Mouse (Mus musculus) mammary gland, adult 2 months (tissue): Measurements from ENCODE around the gene Inppl1. TPM values are rescaled to one million over a fixed set of nuclear protein-coding genes. Genes with fewer than 3 reads are reported as not detected.

Experiments
- polyA plus RNA-seq: library from polyadenylated mRNA; depleted of rRNA; stranded (reverse); fragments of >200 nt; gene quantifications from 2 replicates; pipeline ENCODE4 v1.2.3, GENCODE M21; 2012; ENCODE audit warnings: low replicate concordance; rRNA removed

Inppl1 gene
- polyA plus RNA-seq: 117 and 153 TPM in 2 replicates

DNA sequence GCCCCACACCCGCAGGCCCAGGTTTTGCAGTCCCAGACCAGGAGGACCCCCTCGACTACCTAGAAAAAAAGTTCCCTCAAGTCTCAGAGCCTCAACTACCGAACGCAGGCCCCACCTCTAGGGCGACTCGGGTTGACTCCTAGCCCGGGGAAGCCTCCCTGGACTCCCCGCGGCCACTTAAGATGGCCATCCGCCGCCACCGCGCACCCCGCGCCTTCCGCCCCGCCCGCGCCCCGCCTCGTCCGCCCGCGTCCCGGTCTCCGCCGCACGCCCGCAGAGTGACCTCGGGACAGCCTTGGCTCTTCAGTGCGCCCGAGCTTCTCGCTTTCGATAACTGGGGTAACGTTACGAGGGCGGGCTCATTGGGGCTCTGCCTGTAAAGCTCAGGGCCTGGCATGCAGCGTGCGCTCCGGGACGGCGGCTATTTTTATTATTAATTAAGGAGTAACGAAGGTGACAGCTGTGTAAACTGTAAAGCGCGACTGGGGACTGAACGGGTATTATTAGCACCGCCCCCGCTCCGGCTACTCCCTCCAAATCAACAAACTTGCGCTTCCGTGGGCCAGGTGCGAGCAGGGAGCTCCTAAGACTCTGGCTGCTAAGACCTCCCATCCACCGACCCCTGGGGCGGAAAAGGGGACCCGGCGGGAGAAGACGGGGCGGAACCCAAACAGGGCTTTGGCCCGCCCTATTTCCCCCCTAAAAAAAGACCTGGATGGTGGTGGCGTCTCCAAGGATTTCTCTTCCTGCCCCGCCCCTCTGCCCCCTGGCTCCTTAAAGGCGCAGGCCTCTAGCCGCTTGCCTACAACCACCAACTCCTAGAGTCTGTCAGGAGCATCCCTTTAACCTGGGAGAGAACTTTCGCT lies at the start of gene Inppl1:
Gene Inppl1, minus strand, starts transcription at position 624 of the 866 bp plus-strand sequence.

DNA sequence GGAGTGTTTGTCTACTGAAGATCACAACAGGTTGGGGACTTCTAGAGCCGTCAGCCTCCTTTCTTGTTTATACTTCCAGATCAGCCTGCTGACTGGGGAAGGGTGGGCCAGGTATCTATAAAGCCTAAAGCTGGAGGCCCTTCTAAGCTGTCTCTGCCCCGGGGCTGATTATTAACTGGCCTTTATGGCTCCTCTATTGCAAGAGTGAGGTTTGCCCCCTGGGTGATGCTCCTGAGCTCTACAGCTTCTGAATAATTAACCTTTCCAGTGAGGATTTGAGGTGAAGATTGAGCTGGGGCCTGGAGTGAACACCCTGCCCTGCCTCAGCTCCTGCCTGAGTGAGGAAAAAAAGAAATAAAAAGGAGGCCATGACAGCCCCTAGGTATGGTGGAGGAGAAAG lies 32.6 kb upstream of the Inppl1 start, which contains the start of gene Folr1:
Gene Folr1, minus strand, starts transcription at position 160 of the 400 bp plus-strand sequence.

DNA sequence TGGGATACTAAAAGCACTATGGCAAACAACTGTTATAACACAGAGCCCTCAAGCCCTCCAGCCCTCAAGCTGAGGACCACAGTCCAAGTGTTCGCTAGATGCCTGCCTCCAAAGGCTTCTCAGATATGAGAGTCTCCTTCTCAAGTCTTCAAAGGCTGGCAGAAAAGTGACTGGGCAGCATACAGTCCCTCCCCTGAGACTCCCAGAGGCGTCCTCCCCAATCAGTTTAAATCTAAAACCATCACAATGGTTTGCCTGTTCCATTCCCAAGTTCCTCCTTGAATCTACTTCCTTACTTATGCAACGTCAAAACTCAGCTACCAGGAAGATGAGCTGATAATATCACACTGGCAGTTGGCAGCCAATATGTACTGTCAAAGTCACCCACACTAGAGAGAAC lies 25.4 kb upstream of the Inppl1 start, which contains the start of gene Anapc15:
Gene Anapc15, plus strand, starts transcription at position 301 of the 400 bp plus-strand sequence.

DNA sequence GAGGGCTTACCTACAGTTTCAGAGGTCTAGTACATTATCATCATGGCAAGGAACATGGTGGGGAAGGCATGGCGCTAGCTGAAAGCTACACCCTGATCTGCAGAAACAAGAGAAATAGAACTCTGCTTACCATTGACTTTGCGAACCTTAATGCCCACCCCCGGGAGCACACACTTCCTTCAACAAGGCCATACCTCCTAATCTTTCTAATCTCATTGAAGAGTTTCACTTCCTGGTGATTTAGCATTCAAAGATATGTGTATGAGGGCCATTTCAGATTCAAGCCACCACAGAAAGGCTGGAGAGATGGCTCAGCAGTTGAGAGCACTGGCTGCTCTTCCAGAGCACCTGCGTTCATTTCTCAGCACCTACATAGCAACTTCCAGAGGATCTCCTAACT lies 19.1 kb upstream of the Inppl1 start, which contains the start of gene Folr2:
Gene Folr2, minus strand, starts transcription at position 101 of the 400 bp plus-strand sequence.

DNA sequence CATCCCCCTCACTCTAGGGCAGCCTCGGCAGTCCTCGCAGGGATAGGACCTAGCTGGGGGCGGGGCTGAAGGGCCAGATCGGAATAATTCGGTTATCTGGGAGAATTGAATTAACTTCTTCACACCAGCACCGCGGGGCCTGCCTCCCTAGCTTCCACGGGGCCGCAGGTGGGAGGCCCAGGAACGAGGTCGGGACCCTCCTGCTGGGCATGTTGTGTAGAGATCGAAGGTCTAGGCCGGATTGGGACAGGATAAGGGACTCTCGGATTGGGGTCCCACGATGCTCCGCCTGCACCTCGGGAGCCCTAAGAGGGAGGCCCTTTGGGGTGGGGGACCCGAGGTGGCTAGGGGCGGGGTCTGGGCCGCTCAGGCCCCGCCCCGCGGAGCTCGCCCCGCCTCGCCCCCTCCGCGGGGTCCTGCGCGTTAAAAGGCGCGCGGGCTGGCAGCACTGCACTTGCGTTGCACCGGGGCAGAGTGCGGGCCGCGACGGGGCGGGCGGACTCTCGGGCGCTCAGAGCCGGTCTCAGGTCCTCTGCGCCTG lies 20.1 kb downstream of the Inppl1 start, which contains the start of gene Phox2a:
Gene Phox2a, plus strand, starts transcription at position 453 of the 541 bp plus-strand sequence.

Other genes with a start within 250 kb of the Inppl1 start
- gene Clpb, start 174.6 kb downstream of the Inppl1 start, polyA plus RNA-seq: 23.6 and 48.0 TPM in 2 replicates
- gene Phox2a, start 19.9 kb downstream of the Inppl1 start, polyA plus RNA-seq: 0.17 TPM in 1 of 2 replicates, not detected in the other
- 99.2 and 198 TPM in 2 replicates for gene Folr2, start 19.0 kb upstream of the Inppl1 start, polyA plus RNA-seq
- 45.5 and 65.2 TPM in 2 replicates for gene Anapc15, start 25.5 kb upstream of the Inppl1 start, polyA plus RNA-seq
- gene Folr1, start 32.6 kb upstream of the Inppl1 start, polyA plus RNA-seq: 4.3 and 4.6 TPM in 2 replicates
- 312 and 343 TPM in 2 replicates for gene Lamtor1, start 67.7 kb upstream of the Inppl1 start, polyA plus RNA-seq
- gene Tomt, start 68.1 kb upstream of the Inppl1 start, polyA plus RNA-seq: 0.60 and 0.75 TPM in 2 replicates
- 10.1 and 22.7 TPM in 2 replicates for gene Lrrc51, start 95.7 kb upstream of the Inppl1 start, polyA plus RNA-seq
- 88.8 and 110 TPM in 2 replicates for gene Numa1, start 95.9 kb upstream of the Inppl1 start, polyA plus RNA-seq
- 18.8 and 23.5 TPM in 2 replicates for gene Il18bp, start 180.5 kb upstream of the Inppl1 start, polyA plus RNA-seq
- 12.6 and 30.7 TPM in 2 replicates for gene Rnf121, start 227.2 kb upstream of the Inppl1 start, polyA plus RNA-seq
- gene Xndc1, start 227.3 kb upstream of the Inppl1 start, polyA plus RNA-seq: 20.6 and 21.7 TPM in 2 replicates
- gene Xntrpc, start 227.5 kb upstream of the Inppl1 start, polyA plus RNA-seq: 4.1 and 4.3 TPM in 2 replicates
- gene Trpc2, start 244.9 kb upstream of the Inppl1 start, polyA plus RNA-seq: 0.73 TPM in 1 of 2 replicates, not detected in the other